23 mouse cellular contexts compared by ENCODE assay signal in genomic region chr8:86617759-86618387, GRCm38 (mm10). TPM values are rescaled to one million over a fixed set of nuclear protein-coding genes. Genes with fewer than 3 reads are reported as not detected.
DNase-seq lines count a peak whose midpoint lies in the region; ATAC-seq and TF ChIP-seq lines count a peak whose summit lies in the region.
"Had no signal": no experiment of that assay in that cellular context is flagged by ENCODE, and none has a peak within 500 bp of the region (broad histone marks: within the 10 kb centered on the region; RNA-seq: fewer than 3 reads in every experiment).

No protein-coding gene starts in this region.

- H3K4me1 ChIP-seq in liver, embryonic 13.5 days (replicated peaks) = peaks cover 17% of the 10 kb centered on the region
- H3K4me1 ChIP-seq in thymus, adult 2 months (replicated peaks; ENCODE audit: control insufficient read depth, insufficient read depth, low read length) = no peaks in the 10 kb centered on the region
- H3K4me1 ChIP-seq in stomach, postnatal 0 days (replicated peaks; ENCODE audit: control insufficient read depth, insufficient read depth) = no peaks in the 10 kb centered on the region
- H3K4me1 ChIP-seq: hindbrain, embryonic 12.5 days; limb, embryonic 15.5 days had no signal

- H3K27me3 ChIP-seq in liver, embryonic 13.5 days = no peaks in the 10 kb centered on the region
- no peaks in the 10 kb centered on the region for H3K27me3 ChIP-seq in thymus, adult 2 months (ENCODE audit: control insufficient read depth, insufficient read depth, low read length)
- H3K27me3 ChIP-seq in stomach, postnatal 0 days (ENCODE audit: control insufficient read depth, insufficient read depth, low read length) = no peaks in the 10 kb centered on the region
- H3K27me3 ChIP-seq: hindbrain, embryonic 12.5 days; limb, embryonic 15.5 days had no signal

- no peaks in the 10 kb centered on the region for H3K36me3 ChIP-seq in liver, embryonic 13.5 days
- no peaks in the 10 kb centered on the region for H3K36me3 ChIP-seq in thymus, adult 2 months (ENCODE audit: control insufficient read depth, insufficient read depth, low read length)
- no peaks in the 10 kb centered on the region for H3K36me3 ChIP-seq in stomach, postnatal 0 days (ENCODE audit: control insufficient read depth, insufficient read depth, low read length)
- H3K36me3 ChIP-seq: hindbrain, embryonic 12.5 days; limb, embryonic 15.5 days had no signal

- ATAC-seq in liver, embryonic 13.5 days (ENCODE audit: low read depth) = peak; percentile 58; the same call in 1 of the 2 replicates
- ATAC-seq in megakaryocyte-erythroid progenitor cell, adult 5-6 weeks (replicated peaks; ENCODE audit: low FRiP score, low TSS enrichment, poor library complexity, severe bottlenecking) = peak; percentile 96
- no peak for ATAC-seq in stomach, postnatal 0 days (ENCODE audit: low FRiP score, low TSS enrichment)
- ATAC-seq: inflammation-experienced regulatory T-cells, adult 6 months had no signal

- no peaks in the 10 kb centered on the region for H3K9me3 ChIP-seq in liver, embryonic 13.5 days (replicated peaks)
- no peaks in the 10 kb centered on the region for H3K9me3 ChIP-seq in stomach, postnatal 0 days (ENCODE audit: control insufficient read depth, low read length)
- H3K9me3 ChIP-seq: hindbrain, embryonic 12.5 days; limb, embryonic 15.5 days had no signal

- WGBS in liver, embryonic 13.5 days (ENCODE audit: insufficient replicate concordance) = 28% methylated on average over 7 of the region's 7 CpGs
- WGBS in thymus, adult 2 months = 27% methylated on average over 7 of the region's 7 CpGs
- WGBS in stomach, postnatal 0 days = 71% methylated on average over 7 of the region's 7 CpGs

- no peak for TF ChIP-seq CTCF in thymus, adult 2 months (IDR thresholded peaks at IDR 0.05; ENCODE audit: borderline replicate concordance, control insufficient read depth, extremely low read depth, insufficient read depth, low read length, poor library complexity)
- no peak for TF ChIP-seq CTCF in stomach, postnatal 0 days (IDR thresholded peaks at IDR 0.05; ENCODE audit: low read depth)

- no peak for TF ChIP-seq POLR2A in thymus, adult 2 months (IDR thresholded peaks at IDR 0.05; ENCODE audit: control insufficient read depth, extremely low read depth, insufficient read depth, low read length, poor library complexity)

- DNase-seq in A20 (ENCODE audit: low read depth, low spot score) (peak; percentile 68), MEL-GATA-1-ER (ENCODE audit: extremely low read depth, low read depth) (peak; percentile 66)
- DNase-seq in liver, embryonic 13.5 days = no peak
- DNase-seq in thymus, adult 2 months = no peak
- DNase-seq in lung, postnatal 36 days = no peak
- DNase-seq in stomach, postnatal 0 days (ENCODE audit: low spot score) = no peak
- DNase-seq: adrenal gland, postnatal 25 days; cerebellum, adult 11 months; cerebellum, postnatal 14 days; gastrocnemius, postnatal 14 days; kidney, adult 2 months; kidney, postnatal 14 days; lung, postnatal 10 days; retina, postnatal 1 day; right cerebral cortex, postnatal 4 days; thymus, postnatal 36 days had no signal

- H3K27ac ChIP-seq in liver, embryonic 13.5 days = no peak overlapping the region
- no peak overlapping the region for H3K27ac ChIP-seq in thymus, adult 2 months (ENCODE audit: control insufficient read depth, insufficient read depth, low read length)
- no peak overlapping the region for H3K27ac ChIP-seq in stomach, postnatal 0 days (replicated peaks)
- H3K27ac ChIP-seq: hindbrain, embryonic 12.5 days; limb, embryonic 15.5 days had no signal

- 0 out of 2 replicates have a peak overlapping the region, but pooled peaks have one; percentile 6 for H3K4me2 ChIP-seq in liver, embryonic 13.5 days
- no peak overlapping the region for H3K4me2 ChIP-seq in stomach, postnatal 0 days (replicated peaks; ENCODE audit: low read depth)
- H3K4me2 ChIP-seq: hindbrain, embryonic 12.5 days; limb, embryonic 15.5 days; midbrain, embryonic 11.5 days had no signal

- no peak for TF ChIP-seq EP300 in stomach, postnatal 0 days (optimal IDR thresholded peaks at IDR 0.05)

- H3K9ac ChIP-seq in liver, embryonic 13.5 days = no peak overlapping the region
- no peak overlapping the region for H3K9ac ChIP-seq in stomach, postnatal 0 days (ENCODE audit: low read length)
- H3K9ac ChIP-seq: hindbrain, embryonic 12.5 days; limb, embryonic 15.5 days had no signal

- H3K4me3 ChIP-seq in liver, embryonic 13.5 days (replicated peaks) = no peak overlapping the region
- H3K4me3 ChIP-seq in thymus, adult 2 months (ENCODE audit: control insufficient read depth, insufficient read depth, low read length) = no peak overlapping the region
- no peak overlapping the region for H3K4me3 ChIP-seq in stomach, postnatal 0 days (ENCODE audit: low read depth, low read length)
- H3K4me3 ChIP-seq: hindbrain, embryonic 12.5 days; limb, embryonic 15.5 days had no signal

RNA-seq across cellular contexts. Expression of gene Lonp2, which starts 6.0 kb away (rescaled TPM):
- polyA plus RNA-seq in liver, embryonic 13.5 days (2015; fragmentation: Nextera tagmentation; extraction: Ambion mirVana) = 34.5 and 42.2 TPM in 2 replicates
- 45.0 and 53.9 TPM in 2 replicates for total RNA-seq in megakaryocyte-erythroid progenitor cell, adult 5-6 weeks (2014; fragmentation: Nextera tagmentation)
- 76.4 and 77.0 TPM in 2 replicates for total RNA-seq in megakaryocyte-erythroid progenitor cell, adult 5-6 weeks (2017)
- 63.3 and 64.3 TPM in 2 replicates for polyA plus RNA-seq in thymus, adult 2 months (2012; rRNA removed)
- polyA plus RNA-seq in stomach, postnatal 0 days (2015; fragmentation: Nextera tagmentation; extraction: Ambion mirVana) = 36.2 and 38.4 TPM in 2 replicates

RNA-seq across cellular contexts. Expression of gene Abcc12, which starts 37.4 kb away (rescaled TPM):
- not detected in 2 replicates for polyA plus RNA-seq in liver, embryonic 13.5 days (2015; fragmentation: Nextera tagmentation; extraction: Ambion mirVana)
- total RNA-seq in megakaryocyte-erythroid progenitor cell, adult 5-6 weeks (2014; fragmentation: Nextera tagmentation) = not detected in 2 replicates
- total RNA-seq in megakaryocyte-erythroid progenitor cell, adult 5-6 weeks (2017) = not detected in 2 replicates
- polyA plus RNA-seq in thymus, adult 2 months (2012; rRNA removed) = 0.04 and 0.13 TPM in 2 replicates
- 0.15 and 0.24 TPM in 2 replicates for polyA plus RNA-seq in stomach, postnatal 0 days (2015; fragmentation: Nextera tagmentation; extraction: Ambion mirVana)
- total RNA-seq: adrenal gland, postnatal 25 days; heart, adult 8-10 months had no signal
- polyA plus RNA-seq: heart, postnatal 0 days; inflammation-experienced regulatory T-cells, adult 6 months had no signal

Comparison
In these comparisons a context has a peak if more than half of its experiments do, and no peak if none do; other contexts are left out.
1. DNase-seq: peak in A20 (single experiment) and MEL-GATA-1-ER (single experiment); none in liver, embryonic 13.5 days (single experiment), thymus, adult 2 months (single experiment), lung, postnatal 36 days (single experiment) and stomach, postnatal 0 days (single experiment).